Mouse (Mus musculus): Measurements from ENCODE around the gene Zfp758. TPM values are rescaled to one million over a fixed set of nuclear protein-coding genes. Genes with fewer than 3 reads are reported as not detected.
A peak's percentile ranks its signal among the peaks of the same experiment; 100 is the strongest.
"Not testable (repeated sequence)": the region's sequence is repeated elsewhere in the genome, so short reads cannot be mapped to it uniquely, and the experiment has no call there.

The Zfp758 gene
- polyA plus RNA-seq (2015; fragmentation: Nextera tagmentation; extraction: Ambion mirVana), result 7.6 and 9.9 TPM in 2 replicates

GRCm38 (mm10) chr17:22361101-22361781 is at the start of gene Zfp758, which contains the start of gene Zfp944:
Zfp758 (plus strand) TSS chr17:22361453.
Zfp944 (minus strand) TSS chr17:22361400.
- H3K27me3 ChIP-seq, H3K9me3 ChIP-seq: not testable (repeated sequence)
- Histone ChIP-seq H3K4me2 (peak within 1 kb of the TSS; percentile 56), H3K27ac (replicated peaks) (peak within 1 kb of the TSS; percentile 78), H3K36me3 (peaks cover 19% of the 10 kb centered on the region), H3K9ac (peak within 1 kb of the TSS; percentile 69), H3K4me3 (peak within 1 kb of the TSS; percentile 65), H3K4me1 (replicated peaks) (peaks cover 18% of the 10 kb centered on the region)
- under 1% methylated on average over 29 of the region's 43 CpGs for WGBS
- ATAC-seq (ENCODE audit: low FRiP score, low read depth), result peak; percentile 98

- Histone ChIP-seq H3K4me3 (peak overlapping the region; percentile 73), H3K9ac (peak overlapping the region; percentile 72), H3K4me2 (peak overlapping the region; percentile 64), H3K27ac (replicated peaks) (peak overlapping the region; percentile 83)
- H3K27me3 ChIP-seq; H3K9me3 ChIP-seq; H3K36me3 ChIP-seq; H3K4me1 ChIP-seq (replicated peaks): not testable (repeated sequence)
- ATAC-seq (ENCODE audit: low FRiP score, low read depth), result peak; percentile 55; the same call in 1 of the 2 replicates
- 0% methylated on average over 3 of the region's 3 CpGs for WGBS
These were observed 47.0 kb upstream of the Zfp758 start for GRCm38 (mm10) chr17:22314219-22314618.

GRCm38 (mm10) chr17:22314730-22315226 is 46.5 kb upstream of the Zfp758 start, which contains the start of gene CT030661.1:
CT030661.1 (minus strand) TSS chr17:22314837.
- Histone ChIP-seq H3K4me2 (peak within 1 kb of the TSS; percentile 64), H3K4me3 (peak within 1 kb of the TSS; percentile 73), H3K9ac (peak within 1 kb of the TSS; percentile 72), H3K27ac (replicated peaks) (peak within 1 kb of the TSS; percentile 83)
- H3K27me3 ChIP-seq; H3K9me3 ChIP-seq; H3K36me3 ChIP-seq; H3K4me1 ChIP-seq (replicated peaks): not testable (repeated sequence)
- WGBS, result 0% methylated on average over 20 of the region's 20 CpGs
- peak; percentile 99 for ATAC-seq (ENCODE audit: low FRiP score, low read depth)

GRCm38 (mm10) chr17:22315247-22315646 is 46.0 kb upstream of the Zfp758 start:
- H3K9ac ChIP-seq, result peak overlapping the region; percentile 72
- H3K27ac ChIP-seq (replicated peaks), result peak overlapping the region; percentile 83
- peak; percentile 49; the same call in 1 of the 2 replicates for ATAC-seq (ENCODE audit: low FRiP score, low read depth)

GRCm38 (mm10) chr17:22352794-22353193 is 8.5 kb upstream of the Zfp758 start:
- H3K4me1 ChIP-seq (replicated peaks), result no peaks in the 10 kb centered on the region
- peaks cover 45% of the 10 kb centered on the region for H3K36me3 ChIP-seq
- H3K4me3 ChIP-seq, result no peak overlapping the region
- H3K9me3 ChIP-seq, result no peaks in the 10 kb centered on the region
- no peak for ATAC-seq (ENCODE audit: low FRiP score, low read depth)
- H3K27me3 ChIP-seq, result no peaks in the 10 kb centered on the region
- no peak overlapping the region for H3K27ac ChIP-seq (replicated peaks)
- no peak overlapping the region for H3K9ac ChIP-seq
- H3K4me2 ChIP-seq, result no peak overlapping the region

More at GRCm38 (mm10) chr17:22315247-22315646, 46.0 kb upstream of the Zfp758 start:
- H3K9me3 ChIP-seq; H3K4me1 ChIP-seq (replicated peaks); H3K36me3 ChIP-seq; H3K27me3 ChIP-seq: not testable (repeated sequence)
- peak overlapping the region; percentile 64 for H3K4me2 ChIP-seq
- H3K4me3 ChIP-seq, result peak overlapping the region; percentile 73
- WGBS, result 11% methylated on average over 2 of the region's 2 CpGs

GRCm38 (mm10) chr17:22360572-22360971 is 681 bp upstream of the Zfp758 start:
- Histone ChIP-seq H3K9ac (peak overlapping the region; percentile 69), H3K4me1 (replicated peaks) (peaks cover 18% of the 10 kb centered on the region), H3K27ac (replicated peaks) (no peak overlapping the region), H3K4me3 (peak overlapping the region; percentile 65), H3K27me3 (no peaks in the 10 kb centered on the region), H3K9me3 (0 out of 2 replicates have a peak, but pooled peaks cover 4% of the 10 kb centered on the region), H3K4me2 (peak overlapping the region; percentile 56), H3K36me3 (peaks cover 25% of the 10 kb centered on the region)
- 28% methylated on average over 5 of the region's 5 CpGs for WGBS
- no peak for ATAC-seq (ENCODE audit: low FRiP score, low read depth)

GRCm38 (mm10) chr17:22363895-22364294 is 2.6 kb downstream of the Zfp758 start:
- peaks cover 18% of the 10 kb centered on the region for H3K4me1 ChIP-seq (replicated peaks)
- no peaks in the 10 kb centered on the region for H3K27me3 ChIP-seq
- H3K27ac ChIP-seq (replicated peaks), result no peak overlapping the region
- no peak overlapping the region for H3K9ac ChIP-seq
- ATAC-seq (ENCODE audit: low FRiP score, low read depth), result no peak
- H3K4me3 ChIP-seq, result no peak overlapping the region
- H3K4me2 ChIP-seq, result no peak overlapping the region
- H3K9me3 ChIP-seq, result peaks cover 17% of the 10 kb centered on the region; the same call in 1 of the 2 replicates
- H3K36me3 ChIP-seq, result peaks cover 22% of the 10 kb centered on the region
- 96% methylated on average over 3 of the region's 3 CpGs for WGBS

GRCm38 (mm10) chr17:22410756-22411155 is 49.5 kb downstream of the Zfp758 start:
- no peaks in the 10 kb centered on the region for H3K27me3 ChIP-seq
- no peak overlapping the region for H3K9ac ChIP-seq
- no peak overlapping the region for H3K4me3 ChIP-seq
- ATAC-seq (ENCODE audit: low FRiP score, low read depth), result no peak
- H3K4me2 ChIP-seq, result no peak overlapping the region
- H3K27ac ChIP-seq (replicated peaks), result no peak overlapping the region
- H3K36me3 ChIP-seq, result no peaks in the 10 kb centered on the region
- H3K9me3 ChIP-seq, result 0 out of 2 replicates have a peak, but pooled peaks cover 7% of the 10 kb centered on the region
- WGBS, result 81% methylated on average over 2 of the region's 2 CpGs
- H3K4me1 ChIP-seq (replicated peaks), result no peaks in the 10 kb centered on the region

- under 1% methylated on average over 3 of the region's 3 CpGs for WGBS
- Histone ChIP-seq H3K9me3 (no peaks in the 10 kb centered on the region), H3K27ac (replicated peaks) (no peak overlapping the region), H3K4me3 (no peak overlapping the region), H3K4me2 (no peak overlapping the region), H3K36me3 (no peaks in the 10 kb centered on the region), H3K27me3 (no peaks in the 10 kb centered on the region), H3K9ac (no peak overlapping the region), H3K4me1 (replicated peaks) (no peaks in the 10 kb centered on the region)
- peak; percentile 65; the same call in 1 of the 2 replicates for ATAC-seq (ENCODE audit: low FRiP score, low read depth)
These were observed 56.3 kb downstream of the Zfp758 start for GRCm38 (mm10) chr17:22417510-22417909.

- Histone ChIP-seq H3K36me3 (peaks cover 6% of the 10 kb centered on the region; the same call in 1 of the 2 replicates), H3K4me3 (peak within 1 kb of the TSS; percentile 54), H3K9me3 (no peaks in the 10 kb centered on the region), H3K9ac (peak within 1 kb of the TSS; percentile 74), H3K4me2 (peak within 1 kb of the TSS; percentile 79), H3K4me1 (replicated peaks) (peaks cover 23% of the 10 kb centered on the region), H3K27ac (replicated peaks) (peak within 1 kb of the TSS; percentile 83), H3K27me3 (no peaks in the 10 kb centered on the region)
- ATAC-seq (ENCODE audit: low FRiP score, low read depth), result peak; percentile 96
- under 1% methylated on average over 29 of the region's 29 CpGs for WGBS
These were observed 62.8 kb downstream of the Zfp758 start, which contains the start of gene Zfp946 for GRCm38 (mm10) chr17:22423952-22424617. Zfp946 (plus strand) TSS chr17:22424222.

GRCm38 (mm10) chr17:22424636-22425354 is 63.5 kb downstream of the Zfp758 start:
- H3K4me2 ChIP-seq, result peak overlapping the region; percentile 79
- 2% methylated on average over 12 of the region's 12 CpGs for WGBS

More at GRCm38 (mm10) chr17:22424636-22425354, 63.5 kb downstream of the Zfp758 start:
- Histone ChIP-seq H3K4me3 (peak overlapping the region; percentile 54), H3K9ac (peak overlapping the region; percentile 74), H3K9me3 (no peaks in the 10 kb centered on the region), H3K4me1 (replicated peaks) (peaks cover 23% of the 10 kb centered on the region), H3K27ac (replicated peaks) (peak overlapping the region; percentile 83), H3K27me3 (no peaks in the 10 kb centered on the region), H3K36me3 (peaks cover 6% of the 10 kb centered on the region; the same call in 1 of the 2 replicates)
- ATAC-seq (ENCODE audit: low FRiP score, low read depth), result peak; percentile 49; the same call in 1 of the 2 replicates

All from hindbrain, embryonic 15.5 days (tissue).